ENCODE assay signal across 8 mouse cellular contexts in genomic region chr9:115215830-115216701, GRCm38 (mm10).
DNase-seq lines count a peak whose midpoint lies in the region; ATAC-seq and TF ChIP-seq lines count a peak whose summit lies in the region.

No protein-coding gene starts in this region.

- no peak overlapping the region for H3K4me2 ChIP-seq in lung, embryonic 16.5 days (ENCODE audit: low read depth, low read length)

- WGBS in lung, embryonic 16.5 days, result 23% methylated on average over 21 of the region's 21 CpGs

- H3K4me3 ChIP-seq in ES-E14 (ENCODE audit: insufficient read depth in 1 of 2, low read depth in 1 of 2, low read length in 2 of 2, poor library complexity in 1 of 2, severe bottlenecking in 1 of 2), result peak overlapping the region; percentile 47 to 65
- H3K4me3 ChIP-seq in lung, embryonic 16.5 days (ENCODE audit: low read length), result no peak overlapping the region

- H3K36me3 ChIP-seq in ES-E14 (ENCODE audit: control insufficient read depth, insufficient read depth, low read length, poor library complexity, severe bottlenecking), result no peaks in the 10 kb centered on the region
- no peaks in the 10 kb centered on the region for H3K36me3 ChIP-seq in lung, embryonic 16.5 days (ENCODE audit: control insufficient read depth, insufficient read depth, low read length)

- H3K27me3 ChIP-seq in lung, embryonic 16.5 days (ENCODE audit: control insufficient read depth, insufficient read depth, low read depth, low read length), result no peaks in the 10 kb centered on the region

- ATAC-seq in lung, embryonic 16.5 days (ENCODE audit: low read depth), result peak; percentile 63

- in situ Hi-C loops in ES-E14 (cut with MboI; ENCODE audit: low sequenced_read_pairs in 2 of 2, unreplicated experiment in 2 of 2), result no loop called here

- H3K9me3 ChIP-seq in ES-E14 (ENCODE audit: control insufficient read depth, insufficient read depth, low read depth, low read length), result no peaks in the 10 kb centered on the region
- H3K9me3 ChIP-seq in lung, embryonic 16.5 days (ENCODE audit: control insufficient read depth, low read length), result no peaks in the 10 kb centered on the region

- H3K9ac ChIP-seq in ES-E14 (ENCODE audit: insufficient read depth, low read depth, low read length, poor library complexity, severe bottlenecking), result no peak overlapping the region
- H3K9ac ChIP-seq in lung, embryonic 16.5 days (ENCODE audit: low read length), result no peak overlapping the region

- peaks cover 9 to 30% of the 10 kb centered on the region in 2 experiments for H3K4me1 ChIP-seq in ES-E14 (ENCODE audit: control insufficient read depth in 2 of 2, insufficient read depth in 2 of 2, low read length in 2 of 2, poor library complexity in 1 of 2)
- H3K4me1 ChIP-seq in lung, embryonic 16.5 days (replicated peaks; ENCODE audit: control insufficient read depth, insufficient read depth, low read length), result peaks cover 15% of the 10 kb centered on the region; the same call in 1 of the 2 replicates

- DNase-seq in ES-E14 (ENCODE audit: low read depth, low spot score), result peak; percentile 72
- DNase-seq in c-Kit-negative CD71-positive TER-119-positive erythroid progenitor cells, embryonic 14.5 days (ENCODE audit: low read depth, low spot score), result peak; percentile 44
- peak; percentile 26 for DNase-seq in kidney, adult 9 months
- DNase-seq in gastrocnemius, postnatal 10 days, result no peak
- no peak for DNase-seq in layer of hippocampus, postnatal 14 days (ENCODE audit: low spot score in 2 of 2)
- DNase-seq in right cerebral cortex, adult 18-20 months, result no peak
- no peak for DNase-seq in gastrocnemius, adult 18-20 months (ENCODE audit: low spot score)

- no peak overlapping the region for H3K27ac ChIP-seq in ES-E14 (ENCODE audit: insufficient read depth, low read depth, low read length, poor library complexity, severe bottlenecking)
- H3K27ac ChIP-seq in lung, embryonic 16.5 days (ENCODE audit: low read length), result peak overlapping the region; percentile 13; the same call in 1 of the 2 replicates

TF ChIP-seq in ES-E14, 5 proteins besides CTCF, POLR2A, EP300 and RAD21:
- TF ChIP-seq ZNF384 (IDR thresholded peaks at IDR 0.05; ENCODE audit: low read depth, low read length) (no peak), MAFK (IDR thresholded peaks at IDR 0.05; ENCODE audit: insufficient read depth, low read depth, low read length) (no peak), CHD2 (IDR thresholded peaks at IDR 0.05; ENCODE audit: low read depth, low read length) (no peak), ZC3H11A (IDR thresholded peaks at IDR 0.05; ENCODE audit: borderline replicate concordance, low read depth, low read length) (no peak), HCFC1 (IDR thresholded peaks at IDR 0.05; ENCODE audit: borderline replicate concordance, insufficient read depth, low read length) (no peak)
TF ChIP-seq in ES-E14: peak in this region for 0.

Comparison
In these comparisons a context has a peak if more than half of its experiments do, and no peak if none do; other contexts are left out.
1. DNase-seq: peak in ES-E14 (single experiment), c-Kit-negative CD71-positive TER-119-positive erythroid progenitor cells, embryonic 14.5 days (single experiment) and kidney, adult 9 months (single experiment); none in gastrocnemius, postnatal 10 days (single experiment), layer of hippocampus, postnatal 14 days (0 of 2), right cerebral cortex, adult 18-20 months (single experiment) and gastrocnemius, adult 18-20 months (single experiment).